Mouse (Mus musculus) lung, adult 2 months (tissue): Measurements from ENCODE around the gene Zbtb16.

ENCODE experiments used
- CTCF ChIP-seq: fragments of 200-500 bp; IDR thresholded peaks from 2 replicates; pipeline ENCODE4 v1.5.1; 2011; ENCODE audit warnings: mild to moderate bottlenecking, low read length, control low read depth; ENCODE audit not compliant: insufficient read depth
- POLR2A ChIP-seq: fragments of 200-500 bp; IDR thresholded peaks from 2 replicates; pipeline ENCODE4 v1.6.1; 2011; ENCODE audit warnings: low read depth, mild to moderate bottlenecking, control low read depth, low read length, borderline replicate concordance; ENCODE audit errors: extremely low read depth

- no peak for TF ChIP-seq CTCF
- no peak for TF ChIP-seq POLR2A
These were observed 64.5 kb downstream of the Zbtb16 start for GRCm38 (mm10) chr9:48771504-48771903.
